Mouse (Mus musculus) limb, embryonic 10.5 days (tissue): ENCODE results near the gene Mfsd6l. TPM values are rescaled to one million over a fixed set of nuclear protein-coding genes. Genes with fewer than 3 reads are reported as not detected.

Experiments
- DNase-seq: peaks from one replicate; pipeline ENCODE4 v3.0.0-alpha.2; 2017; ENCODE audit warnings: low spot score
- H3K27ac ChIP-seq: fragments of 300-500 bp; sonication (generic); 2 replicates; pipeline ENCODE4 v1.5.1; 2016; ENCODE audit warnings: mild to moderate bottlenecking
- H3K27me3 ChIP-seq: fragments of 300-500 bp; sonication (generic); 2 replicates; pipeline ENCODE4 v1.6.1; 2016; ENCODE audit warnings: low read depth, mild to moderate bottlenecking; ENCODE audit not compliant: poor library complexity, severe bottlenecking
- H3K36me3 ChIP-seq: fragments of 300-500 bp; sonication (generic); 2 replicates; pipeline ENCODE4 v1.6.1; 2016; ENCODE audit warnings: mild to moderate bottlenecking, moderate library complexity
- H3K4me1 ChIP-seq: fragments of 300-500 bp; sonication (generic); 2 replicates; pipeline ENCODE4 v1.6.1; 2016
- H3K4me3 ChIP-seq: fragments of 300-500 bp; sonication (generic); 2 replicates; pipeline ENCODE4 v1.5.1; 2016; ENCODE audit warnings: mild to moderate bottlenecking, moderate library complexity
- H3K9me3 ChIP-seq: fragments of 300-500 bp; sonication (generic); replicated peaks from 2 replicates; pipeline ENCODE4 v1.6.1; 2016; ENCODE audit warnings: mild to moderate bottlenecking
- WGBS: fragments of 180-500 bp; shearing (Covaris S2); methylation state at CpG from one replicate; pipeline ENCODE4 v1.1.7; 2016; 5-methylcytosine and 5-hydroxymethylcytosine counted together
- polyA plus RNA-seq: library from polyadenylated mRNA; unstranded; fragments of >200 nt; fragmentation: Nextera tagmentation; extraction: Ambion mirVana; gene quantifications from 2 replicates; pipeline ENCODE4 v1.2.1, GENCODE M21; 2016

Mfsd6l gene
- polyA plus RNA-seq = 0.11 and 0.16 TPM in 2 replicates

DNA sequence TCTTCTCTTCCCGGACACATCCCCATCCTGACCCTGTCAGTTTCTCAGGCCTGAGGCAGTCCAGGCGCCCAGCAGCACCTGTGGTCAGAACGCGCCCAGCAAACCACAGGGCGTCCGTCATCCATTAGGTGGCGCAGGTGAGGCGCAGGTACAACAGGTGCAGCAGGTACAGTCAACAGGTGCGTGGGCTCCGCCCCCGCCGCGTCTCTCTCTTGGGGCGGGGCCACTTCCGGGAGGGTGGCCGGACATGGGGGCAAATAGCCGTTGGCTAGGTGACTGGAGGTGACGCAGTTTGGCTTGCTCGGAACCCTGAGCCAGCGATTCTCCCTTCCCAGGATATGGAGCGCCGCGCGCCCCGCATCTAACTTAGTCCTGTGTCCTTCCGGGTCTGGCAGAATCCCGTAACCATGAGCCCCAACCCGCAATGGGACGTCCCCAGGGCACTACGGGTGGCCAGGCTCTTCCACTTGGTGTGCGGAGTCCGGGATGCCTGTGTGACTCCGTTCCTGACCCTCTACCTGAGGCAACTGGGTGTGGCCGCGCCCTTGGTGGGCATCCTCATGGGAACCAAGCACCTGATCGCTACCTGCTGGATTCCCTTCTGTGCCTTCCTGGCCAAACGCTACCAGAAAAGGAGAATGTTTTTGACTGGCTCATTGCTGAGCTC lies at the start of gene Mfsd6l:
Gene Mfsd6l, plus strand, starts transcription at position 269 of the 667 bp plus-strand sequence.
- H3K36me3 ChIP-seq = no peaks in the 10 kb centered on the region
- no peaks in the 10 kb centered on the region for H3K9me3 ChIP-seq
- peaks cover 32% of the 10 kb centered on the region for H3K27me3 ChIP-seq
- peak within 1 kb of the TSS; percentile 27 for H3K4me3 ChIP-seq
- no peak within 1 kb of the TSS for H3K27ac ChIP-seq
- no peak for DNase-seq
- H3K4me1 ChIP-seq = peaks cover 8% of the 10 kb centered on the region; the same call in 1 of the 2 replicates
- 6% methylated on average over 37 of the region's 37 CpGs for WGBS

DNA sequence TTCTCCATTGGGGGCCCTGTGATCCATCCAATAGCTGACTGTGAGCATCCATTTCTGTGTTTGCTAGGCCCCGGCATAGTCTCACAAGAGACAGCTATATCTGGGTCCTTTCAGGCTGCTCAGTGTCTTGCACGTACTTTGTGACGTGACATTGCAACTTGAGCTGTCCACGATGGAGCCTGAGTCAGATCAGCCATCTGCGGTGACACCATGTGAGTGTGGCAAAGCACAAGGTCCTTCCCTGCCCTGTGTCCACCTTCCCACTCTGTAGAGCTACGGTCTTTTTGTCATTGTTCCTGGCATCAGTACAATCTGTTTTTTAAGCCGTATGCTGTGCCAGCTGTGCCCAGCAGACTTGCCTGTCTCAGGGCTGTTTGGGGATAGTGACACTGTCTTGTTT lies 48.7 kb upstream of the Mfsd6l start:
- no peaks in the 10 kb centered on the region for H3K36me3 ChIP-seq
- H3K4me1 ChIP-seq = no peaks in the 10 kb centered on the region
- H3K27ac ChIP-seq = no peak overlapping the region
- H3K9me3 ChIP-seq = no peaks in the 10 kb centered on the region
- DNase-seq = no peak
- no peak overlapping the region for H3K4me3 ChIP-seq
- no peaks in the 10 kb centered on the region for H3K27me3 ChIP-seq
- WGBS = 92% methylated on average over 7 of the region's 7 CpGs

- Histone ChIP-seq H3K4me3 (no peak overlapping the region), H3K27me3 (no peaks in the 10 kb centered on the region), H3K27ac (no peak overlapping the region), H3K9me3 (no peaks in the 10 kb centered on the region), H3K36me3 (no peaks in the 10 kb centered on the region), H3K4me1 (no peaks in the 10 kb centered on the region)
- WGBS = 75% methylated on average over 5 of the region's 5 CpGs
- no peak for DNase-seq
Observed at GRCm38 (mm10) chr11:68508619-68509018, 47.4 kb upstream of the Mfsd6l start.

GRCm38 (mm10) chr11:68509194-68509593 lies 46.8 kb upstream of the Mfsd6l start:
- Histone ChIP-seq H3K4me1 (0 out of 2 replicates have a peak, but pooled peaks cover 4% of the 10 kb centered on the region), H3K27me3 (no peaks in the 10 kb centered on the region), H3K27ac (no peak overlapping the region), H3K36me3 (no peaks in the 10 kb centered on the region), H3K4me3 (no peak overlapping the region), H3K9me3 (no peaks in the 10 kb centered on the region)
- DNase-seq = no peak
- 69% methylated on average over 2 of the region's 2 CpGs for WGBS

GRCm38 (mm10) chr11:68513969-68514368 lies 42.0 kb upstream of the Mfsd6l start:
- H3K27ac ChIP-seq = no peak overlapping the region
- H3K36me3 ChIP-seq = no peaks in the 10 kb centered on the region
- DNase-seq = no peak
- no peak overlapping the region for H3K4me3 ChIP-seq
- 0 out of 2 replicates have a peak, but pooled peaks cover 5% of the 10 kb centered on the region for H3K4me1 ChIP-seq
- 50% methylated on average over 3 of the region's 3 CpGs for WGBS
- no peaks in the 10 kb centered on the region for H3K9me3 ChIP-seq
- H3K27me3 ChIP-seq = no peaks in the 10 kb centered on the region

- no peaks in the 10 kb centered on the region; the same call in 1 of the 2 replicates for H3K4me1 ChIP-seq
- no peaks in the 10 kb centered on the region for H3K9me3 ChIP-seq
- H3K27ac ChIP-seq = no peak overlapping the region
- WGBS = 94% methylated on average over 4 of the region's 4 CpGs
- no peaks in the 10 kb centered on the region for H3K36me3 ChIP-seq
- no peak overlapping the region for H3K4me3 ChIP-seq
- no peaks in the 10 kb centered on the region for H3K27me3 ChIP-seq
- DNase-seq = no peak
Observed at GRCm38 (mm10) chr11:68519362-68519761, 36.6 kb upstream of the Mfsd6l start.

DNA sequence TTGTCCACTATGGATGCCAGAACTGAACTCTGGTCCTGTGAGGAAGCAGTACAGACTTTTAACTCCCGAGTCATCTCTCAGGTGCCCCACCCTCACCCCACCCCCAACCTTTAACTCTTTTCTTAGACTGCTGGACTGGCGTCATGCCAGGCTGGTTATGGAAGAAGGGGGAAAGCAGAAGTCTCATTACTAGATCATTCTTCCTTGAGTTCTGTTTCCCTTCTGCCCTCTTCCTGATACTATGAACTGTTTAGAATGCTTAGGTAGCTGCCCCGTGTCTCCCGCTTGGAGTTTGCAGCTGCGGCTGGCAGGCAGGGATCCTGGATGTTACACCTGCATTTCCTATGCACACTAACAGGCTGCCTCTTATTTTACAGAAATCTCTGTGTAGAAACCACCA lies 36.2 kb upstream of the Mfsd6l start:
- Histone ChIP-seq H3K9me3 (no peaks in the 10 kb centered on the region), H3K27me3 (no peaks in the 10 kb centered on the region), H3K36me3 (no peaks in the 10 kb centered on the region), H3K27ac (no peak overlapping the region), H3K4me1 (no peaks in the 10 kb centered on the region; the same call in 1 of the 2 replicates), H3K4me3 (no peak overlapping the region)
- 95% methylated on average over 5 of the region's 5 CpGs for WGBS
- DNase-seq = no peak

GRCm38 (mm10) chr11:68520439-68520838 lies 35.5 kb upstream of the Mfsd6l start:
- no peaks in the 10 kb centered on the region for H3K9me3 ChIP-seq
- no peak overlapping the region for H3K27ac ChIP-seq
- H3K4me3 ChIP-seq = no peak overlapping the region
- no peaks in the 10 kb centered on the region; the same call in 1 of the 2 replicates for H3K4me1 ChIP-seq
- H3K36me3 ChIP-seq = no peaks in the 10 kb centered on the region
- 88% methylated on average over 2 of the region's 2 CpGs for WGBS
- H3K27me3 ChIP-seq = no peaks in the 10 kb centered on the region
- DNase-seq = no peak

GRCm38 (mm10) chr11:68521352-68521751 lies 34.6 kb upstream of the Mfsd6l start:
- no peak overlapping the region for H3K4me3 ChIP-seq
- WGBS = 85% methylated on average over 5 of the region's 5 CpGs
- no peak overlapping the region for H3K27ac ChIP-seq
- no peak for DNase-seq
- no peaks in the 10 kb centered on the region for H3K9me3 ChIP-seq
- no peaks in the 10 kb centered on the region for H3K36me3 ChIP-seq
- H3K4me1 ChIP-seq = no peaks in the 10 kb centered on the region; the same call in 1 of the 2 replicates
- no peaks in the 10 kb centered on the region for H3K27me3 ChIP-seq

DNA sequence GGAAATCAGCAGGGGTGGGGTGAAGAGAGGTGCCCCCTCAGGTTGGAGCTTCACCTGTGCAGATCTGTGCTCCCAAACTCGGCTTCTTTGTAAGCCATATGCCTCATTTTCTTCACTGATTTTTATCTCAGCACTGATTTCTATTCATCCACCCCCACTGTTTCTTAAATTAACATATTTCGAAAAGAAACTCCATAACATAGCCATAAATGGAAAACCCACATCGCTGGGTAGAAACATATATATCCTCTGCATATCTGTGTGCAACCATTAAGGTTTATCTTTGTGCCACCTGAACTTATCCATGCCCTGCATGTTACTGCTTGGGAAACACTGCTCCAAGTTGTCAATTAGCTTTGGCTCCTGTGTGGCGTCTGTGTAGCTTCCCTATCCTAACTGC lies 29.5 kb upstream of the Mfsd6l start:
- Histone ChIP-seq H3K27me3 (peaks cover 11% of the 10 kb centered on the region; the same call in 1 of the 2 replicates), H3K27ac (no peak overlapping the region), H3K4me3 (no peak overlapping the region), H3K4me1 (peaks cover 3% of the 10 kb centered on the region), H3K9me3 (no peaks in the 10 kb centered on the region), H3K36me3 (no peaks in the 10 kb centered on the region)
- 78% methylated on average over 4 of the region's 4 CpGs for WGBS
- DNase-seq = no peak

DNA sequence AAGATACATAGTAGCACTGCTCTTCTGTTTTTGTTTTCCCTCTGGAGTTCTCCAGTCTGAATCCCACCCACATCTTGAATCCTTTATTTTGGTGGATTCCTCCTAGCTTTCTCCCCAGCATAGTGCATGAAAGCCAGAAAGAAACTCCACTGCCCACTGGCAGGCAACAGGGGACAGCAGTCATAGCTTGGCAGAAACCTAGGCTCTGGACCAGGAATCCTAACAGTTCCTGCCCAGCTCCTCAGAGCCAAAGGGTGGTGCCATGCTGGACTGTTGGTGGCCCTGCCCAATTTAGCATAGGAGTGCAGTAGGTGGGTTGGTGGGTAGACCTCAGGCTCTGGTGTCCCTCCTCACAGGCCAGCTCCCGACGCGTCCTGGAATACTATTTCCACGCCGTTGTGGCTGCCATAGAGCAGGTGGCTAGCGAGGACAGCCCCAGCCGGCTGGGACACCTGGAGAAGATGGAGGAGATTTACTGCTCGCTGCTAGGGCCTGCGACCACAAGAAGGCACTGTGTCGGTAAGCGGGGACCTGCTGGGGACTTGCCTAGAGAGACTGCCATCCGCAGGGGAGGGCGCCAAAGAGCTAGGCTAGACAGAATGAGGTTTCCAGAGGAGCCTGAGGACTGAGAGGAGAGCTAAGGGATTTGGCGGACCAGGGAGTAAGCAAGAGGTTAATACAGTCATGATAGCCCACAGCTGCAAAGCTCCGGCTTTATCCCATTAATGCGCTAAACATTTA lies 24.8 kb upstream of the Mfsd6l start:
- H3K9me3 ChIP-seq = no peaks in the 10 kb centered on the region
- H3K36me3 ChIP-seq = no peaks in the 10 kb centered on the region
- DNase-seq = peak; percentile 46
- no peak overlapping the region for H3K4me3 ChIP-seq
- no peak overlapping the region for H3K27ac ChIP-seq
- H3K4me1 ChIP-seq = peaks cover 5% of the 10 kb centered on the region; the same call in 1 of the 2 replicates
- 23% methylated on average over 16 of the region's 16 CpGs for WGBS
- peaks cover 17% of the 10 kb centered on the region; the same call in 1 of the 2 replicates for H3K27me3 ChIP-seq

DNA sequence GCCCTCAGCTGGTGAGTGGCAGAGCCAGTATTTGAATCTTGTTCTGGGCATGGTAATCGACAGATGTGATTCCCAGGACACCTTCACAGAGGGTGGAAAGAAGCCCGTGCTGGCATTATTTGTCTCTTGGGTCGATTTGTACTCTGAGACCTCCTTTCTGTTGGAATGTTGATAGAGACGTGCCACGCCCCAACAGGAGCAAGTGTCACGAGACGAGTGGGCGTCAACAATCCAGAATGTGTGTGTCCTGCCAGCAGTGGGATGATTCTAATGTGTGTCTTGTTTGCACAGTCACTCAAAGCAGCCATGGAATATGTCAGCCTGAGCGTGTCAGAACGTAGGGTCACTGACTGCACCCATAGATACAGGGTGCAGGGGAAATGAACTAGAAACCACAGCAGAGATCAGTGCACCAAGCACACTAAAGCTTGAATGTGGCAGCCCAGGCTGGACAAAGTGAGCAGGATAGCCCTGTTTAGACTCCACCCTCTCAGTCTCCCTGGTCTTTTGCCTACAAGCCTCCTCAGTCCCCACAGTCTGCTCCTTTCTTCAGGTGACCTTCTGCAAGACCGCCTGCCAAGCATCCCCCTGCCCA lies 23.9 kb upstream of the Mfsd6l start:
- Histone ChIP-seq H3K4me3 (no peak overlapping the region), H3K36me3 (no peaks in the 10 kb centered on the region), H3K9me3 (no peaks in the 10 kb centered on the region), H3K4me1 (peaks cover 5% of the 10 kb centered on the region; the same call in 1 of the 2 replicates), H3K27ac (no peak overlapping the region), H3K27me3 (peaks cover 17% of the 10 kb centered on the region; the same call in 1 of the 2 replicates)
- 83% methylated on average over 11 of the region's 11 CpGs for WGBS
- no peak for DNase-seq

DNA sequence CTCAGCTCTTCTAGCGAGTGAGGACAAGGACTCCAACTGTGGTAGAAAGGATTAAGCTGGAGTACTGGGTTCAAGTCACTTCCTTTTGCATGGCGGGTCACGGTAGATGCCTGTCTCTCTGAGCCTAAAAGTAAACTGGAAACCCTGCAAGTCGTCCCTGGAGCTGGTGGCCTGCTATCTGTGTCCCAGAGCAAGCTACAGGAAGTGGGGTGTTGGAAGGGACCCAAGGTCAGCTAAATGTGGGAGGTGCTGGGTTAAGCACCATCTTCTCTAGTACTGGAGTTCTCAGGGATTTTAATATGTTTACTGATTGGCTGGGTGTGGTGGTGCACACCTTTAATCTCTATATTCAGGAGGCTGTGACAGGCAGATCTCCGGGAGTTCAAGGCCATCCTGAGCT lies 23.2 kb upstream of the Mfsd6l start:
- peaks cover 17% of the 10 kb centered on the region; the same call in 1 of the 2 replicates for H3K27me3 ChIP-seq
- H3K4me1 ChIP-seq = peaks cover 5% of the 10 kb centered on the region; the same call in 1 of the 2 replicates
- H3K27ac ChIP-seq = no peak overlapping the region
- WGBS = 76% methylated on average over 5 of the region's 5 CpGs
- H3K36me3 ChIP-seq = no peaks in the 10 kb centered on the region
- DNase-seq = no peak
- H3K4me3 ChIP-seq = no peak overlapping the region
- H3K9me3 ChIP-seq = no peaks in the 10 kb centered on the region
